Mouse (Mus musculus) ES-E14 (cell line): ENCODE measurements around the gene Snapc2. TPM values are rescaled to one million over a fixed set of nuclear protein-coding genes. Genes with fewer than 3 reads are reported as not detected.

Experiments used
- DNase-seq: peaks from one replicate; pipeline ENCODE4 v3.0.0-alpha.2; 2013; ENCODE audit warnings: low read depth, low spot score
- H3K27ac ChIP-seq: 2 replicates; pipeline ENCODE4 v1.5.1; 2012; ENCODE audit warnings: low read depth, mild to moderate bottlenecking, low read length, moderate library complexity, mixed read lengths; ENCODE audit not compliant: poor library complexity, insufficient read depth, severe bottlenecking
- H3K36me3 ChIP-seq: 2 replicates; pipeline ENCODE4 v1.6.1; 2012; ENCODE audit warnings: mild to moderate bottlenecking, low read length, moderate library complexity, mixed read lengths; ENCODE audit not compliant: control insufficient read depth, poor library complexity, insufficient read depth, severe bottlenecking
- H3K4me1 ChIP-seq, 2 experiments: fragments of 150-350 bp in 1 of 2; sonication (generic) in 1 of 2; 2 replicates each; pipeline ENCODE4 v1.6.1; 2012; ENCODE audit warnings: low read length in 2 of 2, mild to moderate bottlenecking in 1 of 2, mixed read lengths in 1 of 2; ENCODE audit not compliant: control insufficient read depth in 2 of 2, insufficient read depth in 2 of 2, poor library complexity in 1 of 2
- H3K4me3 ChIP-seq, 2 experiments: fragments of 150-350 bp in 1 of 2; sonication (generic) in 1 of 2; 2 replicates each; pipeline ENCODE4 v1.5.1; 2012; ENCODE audit warnings: low read length in 2 of 2, low read depth in 1 of 2, mild to moderate bottlenecking in 1 of 2, mixed read lengths in 1 of 2; ENCODE audit not compliant: insufficient read depth in 1 of 2, poor library complexity in 1 of 2, severe bottlenecking in 1 of 2
- H3K9ac ChIP-seq: 2 replicates; pipeline ENCODE4 v1.6.1; 2012; ENCODE audit warnings: low read depth, mild to moderate bottlenecking, low read length, mixed read lengths; ENCODE audit not compliant: poor library complexity, insufficient read depth, severe bottlenecking
- H3K9me3 ChIP-seq: fragments of 150-350 bp; sonication (generic); 2 replicates; pipeline ENCODE4 v1.6.1; 2012; ENCODE audit warnings: low read depth, mild to moderate bottlenecking, low read length; ENCODE audit not compliant: control insufficient read depth, insufficient read depth
- CHD2 ChIP-seq: IDR thresholded peaks from 2 replicates; pipeline ENCODE4 v1.6.1; 2014; ENCODE audit warnings: mild to moderate bottlenecking, low read depth, low read length, inconsistent platforms
- HCFC1 ChIP-seq: IDR thresholded peaks from 2 replicates; pipeline ENCODE4 v1.6.1; 2012; ENCODE audit warnings: low read length, inconsistent platforms, borderline replicate concordance; ENCODE audit not compliant: insufficient read depth
- MAFK ChIP-seq: IDR thresholded peaks from 2 replicates; pipeline ENCODE4 v1.6.1; 2014; ENCODE audit warnings: mild to moderate bottlenecking, low read depth, low read length, inconsistent platforms; ENCODE audit not compliant: insufficient read depth
- ZC3H11A ChIP-seq: IDR thresholded peaks from 2 replicates; pipeline ENCODE4 v1.6.1; 2012; ENCODE audit warnings: low read depth, mild to moderate bottlenecking, inconsistent platforms, low read length, borderline replicate concordance
- ZNF384 ChIP-seq: IDR thresholded peaks from 2 replicates; pipeline ENCODE4 v1.6.1; 2012; ENCODE audit warnings: low read depth, low read length, inconsistent platforms
- in situ Hi-C, 2 experiments: fragments of 600-800 bp; cut with MboI; formaldehyde crosslinking; loops; one replicate each; pipeline ENCODE4 v1.15.1; 2025; ENCODE audit warnings: low sequenced_read_pairs in 2 of 2, inconsistent platforms in 1 of 2; ENCODE audit not compliant: unreplicated experiment in 2 of 2
- total RNA-seq: library from RNA; depleted of rRNA; stranded (reverse); fragments of 300-350 nt; gene quantifications from 2 replicates; pipeline ENCODE4 v1.2.3, GENCODE M21; 2012

Gene Snapc2
- total RNA-seq, 1 experiment: 15.9 TPM

- H3K4me1 ChIP-seq: peaks cover 3 to 9% of the 10 kb centered on the region in 2 experiments; a peak in 2 of 4 replicates
- H3K9ac ChIP-seq: peak within 1 kb of the TSS; percentile 70
- peaks cover 33% of the 10 kb centered on the region for H3K36me3 ChIP-seq
- DNase-seq: peak; percentile 94
- H3K27ac ChIP-seq: peak within 1 kb of the TSS; percentile 30; the same call in 1 of the 2 replicates
- in situ Hi-C loops: no loop called here
- H3K4me3 ChIP-seq: peak within 1 kb of the TSS; percentile 78 to 92
- TF ChIP-seq CHD2: no peak
- TF ChIP-seq HCFC1: no peak
- TF ChIP-seq MAFK: no peak
- no peak for TF ChIP-seq ZNF384
- TF ChIP-seq ZC3H11A: no peak
- no peaks in the 10 kb centered on the region for H3K9me3 ChIP-seq
Measured at GRCm38 (mm10) chr8:4259125-4259804, 6.4 kb downstream of the Snapc2 start, which contains the start of gene Ctxn1. TSS of gene Ctxn1 (minus strand) at chr8:4259274.

GRCm38 (mm10) chr8:4259805-4260170 is 6.9 kb downstream of the Snapc2 start:
- Histone ChIP-seq H3K4me3 (no peak overlapping the region), H3K36me3 (peaks cover 36% of the 10 kb centered on the region), H3K27ac (no peak overlapping the region), H3K9me3 (no peaks in the 10 kb centered on the region), H3K9ac (no peak overlapping the region), H3K4me1 (peaks cover 3 to 9% of the 10 kb centered on the region in 2 experiments; a peak in 2 of 4 replicates)
- in situ Hi-C loops: no loop called here
- no peak for DNase-seq
- no peak for TF ChIP-seq HCFC1
- TF ChIP-seq MAFK: no peak
- TF ChIP-seq ZNF384: no peak
- TF ChIP-seq ZC3H11A: no peak
- TF ChIP-seq CHD2: no peak

GRCm38 (mm10) chr8:4263105-4263791 is 10.4 kb downstream of the Snapc2 start:
- in situ Hi-C loops: no loop called here
- Histone ChIP-seq H3K27ac (no peak overlapping the region), H3K36me3 (peaks cover 60% of the 10 kb centered on the region)

GRCm38 (mm10) chr8:4265160-4265914 is 12.5 kb downstream of the Snapc2 start:
- no peak overlapping the region for H3K4me3 ChIP-seq
- no peak overlapping the region for H3K27ac ChIP-seq
- no peaks in the 10 kb centered on the region for H3K9me3 ChIP-seq
- peaks cover 63% of the 10 kb centered on the region for H3K36me3 ChIP-seq
- in situ Hi-C loops: no loop called here
- H3K9ac ChIP-seq: no peak overlapping the region
- no peak for TF ChIP-seq ZC3H11A
- TF ChIP-seq ZNF384: no peak
- no peak for DNase-seq
- H3K4me1 ChIP-seq: no peaks in the 10 kb centered on the region

More at GRCm38 (mm10) chr8:4263105-4263791, 10.4 kb downstream of the Snapc2 start:
- Histone ChIP-seq H3K9me3 (no peaks in the 10 kb centered on the region), H3K9ac (no peak overlapping the region), H3K4me3 (no peak overlapping the region), H3K4me1 (peaks cover 0 to 3% of the 10 kb centered on the region in 2 experiments; a peak in 2 of 4 replicates)
- DNase-seq: no peak
- no peak for TF ChIP-seq ZC3H11A
- no peak for TF ChIP-seq ZNF384
- no peak for TF ChIP-seq MAFK
- TF ChIP-seq HCFC1: no peak
- no peak for TF ChIP-seq CHD2
